Mouse (Mus musculus): ENCODE measurements around the gene Disc1. TPM values are rescaled to one million over a fixed set of nuclear protein-coding genes. Genes with fewer than 3 reads are reported as not detected.

Disc1 gene
- total RNA-seq (2012; rRNA removed) (not detected in 2 replicates), total RNA-seq (2014; rRNA removed) (not detected in 2 replicates), polyA plus RNA-seq (2012; ENCODE audit: insufficient read length, low read depth) (not detected in 2 replicates)

DNA sequence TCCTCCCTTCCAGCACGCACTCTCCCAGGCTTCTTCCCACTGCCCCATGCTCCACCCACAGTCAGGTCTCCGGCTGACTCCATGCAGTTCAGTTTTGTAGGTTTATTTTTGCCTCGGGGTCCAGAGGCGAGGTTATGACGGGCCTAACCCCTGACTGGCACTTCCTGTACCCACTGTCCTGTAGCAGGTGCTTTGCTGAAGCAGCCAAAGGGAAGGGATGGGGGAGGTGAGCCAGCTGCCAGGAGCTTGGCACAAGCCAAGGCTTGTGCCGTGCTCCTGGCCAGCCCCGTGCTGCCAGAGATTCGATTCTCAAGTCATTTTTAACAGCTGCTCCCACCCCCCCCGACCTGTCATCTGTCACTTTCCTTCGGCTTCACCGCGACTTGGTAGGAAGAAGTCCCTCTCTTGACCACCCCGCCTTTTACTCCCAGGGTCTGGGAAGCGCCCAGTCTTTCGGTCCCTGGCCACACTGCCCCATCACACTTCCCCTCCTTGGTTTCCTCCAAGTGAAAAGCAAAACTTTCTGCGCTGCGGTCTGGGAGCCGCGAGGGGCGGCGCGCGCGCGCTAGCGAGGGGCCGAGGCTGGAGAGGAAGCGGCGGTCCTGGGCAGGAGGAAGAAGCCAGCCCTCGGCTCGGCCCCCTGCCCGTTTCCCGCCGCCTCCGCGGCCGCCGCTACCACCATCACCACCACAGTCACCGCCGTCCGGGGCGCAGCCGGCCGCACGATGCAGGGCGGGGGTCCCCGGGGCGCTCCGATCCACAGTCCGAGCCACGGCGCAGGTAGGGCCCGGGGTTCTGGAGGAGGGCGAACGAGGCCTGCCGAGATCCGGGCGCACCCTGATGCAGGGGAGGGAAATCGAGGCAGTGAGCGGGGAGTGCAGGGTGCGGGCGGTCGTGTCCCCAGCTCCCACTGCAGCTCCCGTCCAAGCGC is at the start of gene Disc1:
Gene Disc1, plus strand, starts transcription at position 691 of the 931 bp plus-strand sequence.
- no peaks in the 10 kb centered on the region; a peak in 1 of 4 replicates for H3K4me1 ChIP-seq (ENCODE audit: control insufficient read depth in 1 of 2, insufficient read depth in 2 of 2)
- no peak within 1 kb of the TSS for H3K4me2 ChIP-seq (ENCODE audit: insufficient read depth, low read depth, poor library complexity, severe bottlenecking)
- H3K9me3 ChIP-seq (replicated peaks; ENCODE audit: low read length): peaks cover 12% of the 10 kb centered on the region
- no peaks in the 10 kb centered on the region for H3K36me3 ChIP-seq (replicated peaks in 1 of 2; ENCODE audit: control insufficient read depth in 1 of 2, insufficient read depth in 1 of 2, low read length in 1 of 2)
- no peak within 1 kb of the TSS for H3K9ac ChIP-seq (ENCODE audit: insufficient read depth, low read depth)
- dilution Hi-C loops (cut with MboI; ENCODE audit: extremely low pct_ligation_motif_present, extremely low pct_unique_long_range_greater_than_20kb, low sequenced_read_pairs) (no loop called here), in situ Hi-C loops (cut with MboI; ENCODE audit: low pct_ligation_motif_present, low pct_unique_long_range_greater_than_20kb, low sequenced_read_pairs) (loop anchor here (25.0 kb wide), 1 partner anchor 109 kb away; no protein-coding TSS in a partner anchor)
- peaks cover 22% of the 10 kb centered on the region for H3K27me3 ChIP-seq (replicated peaks)
- no peak for DNase-seq (ENCODE audit: extremely low read depth)
- no peak within 1 kb of the TSS for H3K4me3 ChIP-seq (replicated peaks in 1 of 3; ENCODE audit: low read depth in 2 of 3, low read length in 2 of 3, poor library complexity in 1 of 3)
- no peak for TF ChIP-seq MEF2A (IDR thresholded peaks at IDR 0.05; ENCODE audit: borderline replicate concordance, low read depth, low read length)
- TF ChIP-seq IRF4 (IDR thresholded peaks at IDR 0.05; ENCODE audit: low read depth, low read length): no peak
- TF ChIP-seq MAX (IDR thresholded peaks at IDR 0.05; ENCODE audit: low read length): no peak
- TF ChIP-seq CTCF (conservative IDR thresholded peaks at IDR 0.05 in 1 of 2, IDR thresholded peaks at IDR 0.05 in 1 of 2; ENCODE audit: low read depth in 2 of 2, low read length in 2 of 2): no peak
- no peak for TF ChIP-seq MXI1 (IDR thresholded peaks at IDR 0.05; ENCODE audit: low read depth, low read length)
- no peak for TF ChIP-seq RCOR1 (conservative IDR thresholded peaks at IDR 0.05; ENCODE audit: low read depth, low read length)
- no peak for TF ChIP-seq EP300 (IDR thresholded peaks at IDR 0.05; ENCODE audit: low read length)
- TF ChIP-seq MYC (IDR thresholded peaks at IDR 0.05; ENCODE audit: low read depth, low read length): no peak
- no peak for TF ChIP-seq TBP (conservative IDR thresholded peaks at IDR 0.05; ENCODE audit: low read depth, low read length)
- no peak for TF ChIP-seq BHLHE40 (IDR thresholded peaks at IDR 0.05; ENCODE audit: low read depth, low read length)
- no peak for TF ChIP-seq RAD21 (IDR thresholded peaks at IDR 0.05; ENCODE audit: low read depth, low read length)
- no peak for TF ChIP-seq PAX5 (IDR thresholded peaks at IDR 0.05; ENCODE audit: low read length)
- TF ChIP-seq NELFE (IDR thresholded peaks at IDR 0.05; ENCODE audit: low read depth, low read length): no peak
- no peak for TF ChIP-seq GABPA (IDR thresholded peaks at IDR 0.05; ENCODE audit: insufficient replicate concordance, low read depth, low read length)
- no peak for TF ChIP-seq MAFK (IDR thresholded peaks at IDR 0.05; ENCODE audit: insufficient replicate concordance, low read length)
- TF ChIP-seq POLR2AphosphoS2 (IDR thresholded peaks at IDR 0.05; ENCODE audit: low read depth, low read length): no peak
- TF ChIP-seq ELF1 (IDR thresholded peaks at IDR 0.05; ENCODE audit: low read depth, low read length): no peak
- no peak for TF ChIP-seq SIN3A (IDR thresholded peaks at IDR 0.05; ENCODE audit: low read length)
- no peak for TF ChIP-seq ETS1 (conservative IDR thresholded peaks at IDR 0.05; ENCODE audit: low read depth, low read length)
- no peak for TF ChIP-seq ZKSCAN1 (IDR thresholded peaks at IDR 0.05; ENCODE audit: borderline replicate concordance, low read depth, low read length)
- H3K79me2 ChIP-seq (replicated peaks; ENCODE audit: control insufficient read depth, extremely low read depth, insufficient read depth, poor library complexity, severe bottlenecking): no peaks in the 10 kb centered on the region
- H3K27ac ChIP-seq (ENCODE audit: insufficient read depth, low read depth): no peak within 1 kb of the TSS
